Mouse (Mus musculus): ENCODE data around the gene Entpd1. TPM values are rescaled to one million over a fixed set of nuclear protein-coding genes. Genes with fewer than 3 reads are reported as not detected.

Entpd1 gene
- 3.8 and 4.7 TPM in 2 replicates for polyA plus RNA-seq (2015; fragmentation: Nextera tagmentation; extraction: Ambion mirVana)

DNA sequence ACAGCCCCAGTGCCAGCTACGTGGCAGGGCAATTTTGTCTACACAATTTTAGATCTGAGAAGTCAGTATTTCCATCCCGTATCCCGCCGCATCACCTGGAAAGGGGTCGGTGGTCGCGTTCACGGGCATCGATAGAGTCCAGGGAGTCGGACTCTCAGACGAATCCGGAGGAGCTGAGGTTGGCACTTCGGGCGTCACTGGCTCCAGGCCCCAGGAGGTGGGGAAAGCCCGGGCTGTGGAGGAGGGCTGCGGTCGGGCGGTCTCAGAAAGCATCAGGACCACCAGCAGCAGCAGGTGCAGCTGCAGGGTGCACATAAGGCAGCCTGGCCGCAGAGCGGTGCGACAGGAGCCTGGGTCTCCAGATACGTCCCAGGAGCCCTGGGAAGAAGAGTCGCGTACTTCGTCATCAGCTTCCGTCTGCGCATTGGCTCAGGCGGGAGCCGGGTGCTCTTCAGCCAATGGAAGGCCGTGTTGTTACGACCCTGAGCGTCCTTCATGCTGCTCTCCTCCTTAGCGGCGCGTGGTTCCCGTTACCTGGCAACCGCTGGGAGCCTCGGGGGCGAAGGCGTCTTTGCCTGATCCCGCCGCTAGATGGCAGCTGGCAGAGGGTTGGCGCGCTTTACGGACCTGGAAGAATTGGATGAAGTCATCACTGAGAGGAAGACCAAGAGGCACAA, at the start of gene Entpd1, which contains the start of gene Tctn3:
TSS of gene Entpd1 (plus strand) at position 537 of the 677 bp plus-strand sequence.
TSS of gene Tctn3 (minus strand) at position 404 of the 677 bp plus-strand sequence.
- Histone ChIP-seq H3K36me3 (replicated peaks) (peaks cover 18% of the 10 kb centered on the region), H3K9me3 (replicated peaks) (no peaks in the 10 kb centered on the region), H3K27me3 (peaks cover 19% of the 10 kb centered on the region), H3K27ac (replicated peaks) (no peak within 1 kb of the TSS), H3K4me1 (replicated peaks) (peaks cover 12% of the 10 kb centered on the region), H3K4me2 (peak within 1 kb of the TSS; percentile 92), H3K4me3 (replicated peaks) (peak within 1 kb of the TSS; percentile 73), H3K9ac (peak within 1 kb of the TSS; percentile 59)
- under 1% methylated on average over 45 of the region's 45 CpGs for WGBS (ENCODE audit: insufficient replicate concordance)
- peak; percentile 100 for ATAC-seq (ENCODE audit: insufficient read depth)

DNA sequence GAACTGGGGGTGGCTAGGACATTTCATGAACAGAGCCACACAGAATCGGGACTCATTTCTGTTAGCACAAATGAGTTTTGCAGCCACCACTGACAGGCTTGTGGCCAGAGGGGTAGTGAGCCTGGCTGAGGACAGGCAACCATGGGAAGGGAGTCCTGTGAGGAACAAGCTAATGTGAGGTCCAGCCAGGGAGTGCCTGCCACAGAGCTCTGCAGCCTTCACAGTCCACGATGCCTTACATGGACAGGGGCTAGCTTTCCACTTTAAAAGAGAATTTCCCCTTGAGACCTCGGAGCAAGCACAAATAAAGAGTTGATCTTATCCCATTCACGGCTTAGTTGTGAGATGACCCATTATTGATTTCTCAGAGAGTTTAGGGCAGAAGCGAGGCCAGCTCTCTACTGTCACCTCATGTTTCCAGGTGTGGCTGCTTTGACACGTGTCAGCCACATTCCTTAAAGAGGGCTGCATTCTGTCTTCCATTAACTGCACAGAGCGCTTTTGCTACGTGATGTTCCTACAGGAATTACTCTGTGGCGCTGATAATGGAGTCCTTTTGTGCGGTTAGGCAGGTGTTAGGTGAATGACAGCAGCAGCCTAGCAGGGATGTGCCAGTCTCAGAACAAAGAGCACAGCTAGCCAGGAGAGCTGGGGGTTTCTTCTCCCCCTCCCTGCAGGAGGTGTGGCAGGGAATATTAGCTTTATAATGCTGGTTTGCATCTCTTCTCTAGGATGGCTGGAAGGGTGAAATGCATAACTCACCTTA, 48.1 kb upstream of the Entpd1 start:
- H3K4me1 ChIP-seq (replicated peaks): no peaks in the 10 kb centered on the region
- no peak for ATAC-seq (ENCODE audit: insufficient read depth)
- H3K9me3 ChIP-seq (replicated peaks): no peaks in the 10 kb centered on the region
- H3K4me3 ChIP-seq (replicated peaks): no peak overlapping the region
- no peak overlapping the region for H3K27ac ChIP-seq (replicated peaks)
- no peak overlapping the region for H3K9ac ChIP-seq
- H3K36me3 ChIP-seq (replicated peaks): peaks cover 74% of the 10 kb centered on the region
- no peaks in the 10 kb centered on the region for H3K27me3 ChIP-seq
- H3K4me2 ChIP-seq: no peak overlapping the region
- 75% methylated on average over 10 of the region's 10 CpGs for WGBS (ENCODE audit: insufficient replicate concordance)

GRCm38 (mm10) chr19:40567616-40568015, 44.5 kb upstream of the Entpd1 start:
- Histone ChIP-seq H3K27ac (replicated peaks) (no peak overlapping the region), H3K4me3 (replicated peaks) (no peak overlapping the region), H3K9ac (no peak overlapping the region), H3K4me1 (replicated peaks) (no peaks in the 10 kb centered on the region), H3K36me3 (replicated peaks) (peaks cover 97% of the 10 kb centered on the region), H3K9me3 (replicated peaks) (0 out of 2 replicates have a peak, but pooled peaks cover 6% of the 10 kb centered on the region), H3K27me3 (no peaks in the 10 kb centered on the region), H3K4me2 (no peak overlapping the region)
- no peak for ATAC-seq (ENCODE audit: insufficient read depth)
- 82% methylated on average over 3 of the region's 3 CpGs for WGBS (ENCODE audit: insufficient replicate concordance)

GRCm38 (mm10) chr19:40570726-40571125, 41.4 kb upstream of the Entpd1 start:
- no peak for ATAC-seq (ENCODE audit: insufficient read depth)
- Histone ChIP-seq H3K4me2 (no peak overlapping the region), H3K27me3 (no peaks in the 10 kb centered on the region), H3K36me3 (replicated peaks) (peaks cover 98% of the 10 kb centered on the region), H3K4me1 (replicated peaks) (no peaks in the 10 kb centered on the region), H3K27ac (replicated peaks) (no peak overlapping the region), H3K9ac (no peak overlapping the region), H3K9me3 (replicated peaks) (0 out of 2 replicates have a peak, but pooled peaks cover 6% of the 10 kb centered on the region), H3K4me3 (replicated peaks) (no peak overlapping the region)
- WGBS (ENCODE audit: insufficient replicate concordance): 77% methylated on average over 9 of the region's 9 CpGs

DNA sequence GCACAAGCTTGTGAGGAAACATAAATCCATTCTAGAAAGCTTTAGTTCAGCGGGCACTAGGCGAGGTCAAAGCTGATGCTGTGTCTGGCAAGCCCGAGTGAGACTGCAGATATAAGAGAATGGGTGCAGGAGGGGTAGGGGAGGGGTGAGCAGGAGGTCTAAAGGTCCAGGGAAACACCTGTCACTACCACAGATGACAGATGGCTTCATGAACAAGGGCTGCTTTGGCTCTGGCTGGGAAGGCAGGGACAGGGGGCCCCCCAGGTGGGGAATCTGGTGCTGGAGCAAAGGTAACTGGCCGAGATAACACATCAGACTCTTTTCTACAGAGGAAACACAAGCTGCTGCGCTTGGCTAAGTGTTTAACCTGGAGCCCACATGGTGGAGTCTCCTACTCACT, 36.7 kb upstream of the Entpd1 start:
- WGBS (ENCODE audit: insufficient replicate concordance): 76% methylated on average over 5 of the region's 5 CpGs
- peaks cover 95% of the 10 kb centered on the region for H3K36me3 ChIP-seq (replicated peaks)
- no peak overlapping the region for H3K4me3 ChIP-seq (replicated peaks)
- no peak for ATAC-seq (ENCODE audit: insufficient read depth)
- H3K4me2 ChIP-seq: no peak overlapping the region
- H3K9ac ChIP-seq: no peak overlapping the region
- H3K9me3 ChIP-seq (replicated peaks): no peaks in the 10 kb centered on the region
- H3K4me1 ChIP-seq (replicated peaks): no peaks in the 10 kb centered on the region; the same call in 1 of the 2 replicates
- no peaks in the 10 kb centered on the region for H3K27me3 ChIP-seq
- H3K27ac ChIP-seq (replicated peaks): no peak overlapping the region

DNA sequence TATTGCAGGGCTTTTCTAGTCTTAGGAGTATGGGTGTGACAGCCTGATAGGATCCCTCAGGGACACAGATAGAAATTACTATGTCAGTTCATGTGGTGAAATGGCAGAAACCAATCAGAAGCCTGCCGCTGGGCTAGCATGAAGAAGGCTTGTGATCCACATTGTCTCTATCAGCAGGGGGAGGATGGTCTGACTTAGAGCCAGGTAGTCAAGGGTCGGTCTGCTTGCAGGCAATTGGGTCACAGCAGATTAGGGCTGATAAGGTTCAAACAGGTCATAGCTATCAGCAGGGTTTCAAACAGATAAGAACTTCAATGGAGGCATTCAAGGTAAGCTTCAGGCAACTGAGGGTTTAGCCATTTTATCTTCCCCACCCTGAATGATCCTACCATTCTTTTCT, 31.3 kb upstream of the Entpd1 start:
- Histone ChIP-seq H3K36me3 (replicated peaks) (peaks cover 82% of the 10 kb centered on the region), H3K4me3 (replicated peaks) (no peak overlapping the region), H3K4me2 (no peak overlapping the region), H3K4me1 (replicated peaks) (peaks cover 13% of the 10 kb centered on the region), H3K9ac (no peak overlapping the region), H3K27ac (replicated peaks) (no peak overlapping the region), H3K27me3 (no peaks in the 10 kb centered on the region), H3K9me3 (replicated peaks) (no peaks in the 10 kb centered on the region)
- 43% methylated on average over 2 of the region's 2 CpGs for WGBS (ENCODE audit: insufficient replicate concordance)
- no peak for ATAC-seq (ENCODE audit: insufficient read depth)

- Histone ChIP-seq H3K27me3 (no peaks in the 10 kb centered on the region), H3K4me1 (replicated peaks) (peaks cover 20% of the 10 kb centered on the region), H3K4me3 (replicated peaks) (no peak overlapping the region), H3K4me2 (no peak overlapping the region), H3K36me3 (replicated peaks) (peaks cover 78% of the 10 kb centered on the region), H3K9me3 (replicated peaks) (no peaks in the 10 kb centered on the region), H3K9ac (no peak overlapping the region), H3K27ac (replicated peaks) (no peak overlapping the region)
- WGBS (ENCODE audit: insufficient replicate concordance): 78% methylated on average over 5 of the region's 5 CpGs
- no peak for ATAC-seq (ENCODE audit: insufficient read depth)
These were observed 30.5 kb upstream of the Entpd1 start for GRCm38 (mm10) chr19:40581662-40582061.

GRCm38 (mm10) chr19:40586908-40587307, 25.3 kb upstream of the Entpd1 start:
- Histone ChIP-seq H3K4me3 (replicated peaks) (peak overlapping the region; percentile 73), H3K36me3 (replicated peaks) (peaks cover 29% of the 10 kb centered on the region), H3K4me1 (replicated peaks) (peaks cover 37% of the 10 kb centered on the region), H3K9ac (peak overlapping the region; percentile 61), H3K9me3 (replicated peaks) (no peaks in the 10 kb centered on the region), H3K4me2 (peak overlapping the region; percentile 88), H3K27ac (replicated peaks) (peak overlapping the region; percentile 73), H3K27me3 (no peaks in the 10 kb centered on the region)
- peak; percentile 16; the same call in 1 of the 2 replicates for ATAC-seq (ENCODE audit: insufficient read depth)
- WGBS (ENCODE audit: insufficient replicate concordance): 22% methylated on average over 7 of the region's 7 CpGs

- H3K9ac ChIP-seq: peak overlapping the region; percentile 61
- H3K27ac ChIP-seq (replicated peaks): peak overlapping the region; percentile 73
- H3K9me3 ChIP-seq (replicated peaks): no peaks in the 10 kb centered on the region
- H3K4me3 ChIP-seq (replicated peaks): peak overlapping the region; percentile 73
- peaks cover 37% of the 10 kb centered on the region for H3K4me1 ChIP-seq (replicated peaks)
- WGBS (ENCODE audit: insufficient replicate concordance): 1% methylated on average over 30 of the region's 30 CpGs
- peaks cover 22% of the 10 kb centered on the region for H3K36me3 ChIP-seq (replicated peaks)
- H3K4me2 ChIP-seq: peak overlapping the region; percentile 88
- peak; percentile 61 for ATAC-seq (ENCODE audit: insufficient read depth)
- no peaks in the 10 kb centered on the region for H3K27me3 ChIP-seq
These were observed 24.5 kb upstream of the Entpd1 start for GRCm38 (mm10) chr19:40587491-40588292.

DNA sequence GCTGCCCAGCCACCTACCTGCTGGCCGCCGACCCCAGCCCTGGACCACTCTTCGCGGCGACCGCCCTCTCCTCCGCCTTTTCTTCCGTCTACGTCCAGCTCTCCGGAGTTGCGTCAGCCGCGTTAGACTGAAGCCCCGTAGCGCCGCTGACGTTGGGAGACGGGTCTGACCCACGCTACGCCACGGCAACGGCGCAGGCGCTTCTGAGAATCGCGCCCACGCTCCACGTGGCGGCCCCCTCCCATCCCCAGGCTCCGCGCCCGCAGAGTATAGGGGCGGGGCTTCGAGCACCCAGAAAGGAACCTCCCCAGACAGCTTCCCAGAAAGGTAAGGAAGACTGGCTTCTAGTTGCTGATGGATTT, 23.9 kb upstream of the Entpd1 start, which contains the start of gene Aldh18a1:
TSS of gene Aldh18a1 (minus strand) at position 171 of the 362 bp plus-strand sequence.
- peak within 1 kb of the TSS; percentile 73 for H3K4me3 ChIP-seq (replicated peaks)
- peak within 1 kb of the TSS; percentile 88 for H3K4me2 ChIP-seq
- peak within 1 kb of the TSS; percentile 61 for H3K9ac ChIP-seq
- peak; percentile 84 for ATAC-seq (ENCODE audit: insufficient read depth)
- peaks cover 37% of the 10 kb centered on the region for H3K4me1 ChIP-seq (replicated peaks)
- H3K9me3 ChIP-seq (replicated peaks): no peaks in the 10 kb centered on the region
- peak within 1 kb of the TSS; percentile 73 for H3K27ac ChIP-seq (replicated peaks)
- peaks cover 17% of the 10 kb centered on the region for H3K36me3 ChIP-seq (replicated peaks)
- 1% methylated on average over 34 of the region's 34 CpGs for WGBS (ENCODE audit: insufficient replicate concordance)
- H3K27me3 ChIP-seq: no peaks in the 10 kb centered on the region

Measured in liver, embryonic 15.5 days (tissue).